Mouse (Mus musculus) naive thymus-derived CD4-positive, alpha-beta T cell, adult 2 months (primary cell): Measurements from ENCODE around the gene Gpr55.

ENCODE experiments used
- DNase-seq: peaks from one replicate; pipeline ENCODE4 v3.0.0-alpha.2; 2011; ENCODE audit warnings: low read depth

Gene Gpr55

DNA sequence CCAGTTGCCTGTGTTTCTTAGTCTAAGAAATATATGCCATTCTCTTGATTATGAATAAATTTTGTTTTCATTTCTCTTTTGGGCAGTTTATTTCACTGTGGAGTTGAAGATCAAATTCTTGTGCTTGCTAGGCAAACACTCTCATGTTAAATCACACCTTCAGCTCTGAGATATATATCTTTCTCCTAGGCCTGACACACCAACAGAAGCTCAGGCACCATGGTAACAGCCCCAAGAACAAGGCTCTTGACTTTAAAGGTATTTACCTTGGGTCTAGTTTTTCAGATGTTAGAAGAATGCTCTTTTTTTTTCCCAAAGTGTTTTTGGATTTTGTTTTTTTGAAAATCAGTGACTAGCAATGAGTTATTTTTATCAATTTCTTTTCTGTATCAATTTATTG is 44.9 kb downstream of the Gpr55 start:
- no peak for DNase-seq

- no peak for DNase-seq
Measured at GRCm38 (mm10) chr1:85913078-85913755, 47.6 kb downstream of the Gpr55 start.

DNA sequence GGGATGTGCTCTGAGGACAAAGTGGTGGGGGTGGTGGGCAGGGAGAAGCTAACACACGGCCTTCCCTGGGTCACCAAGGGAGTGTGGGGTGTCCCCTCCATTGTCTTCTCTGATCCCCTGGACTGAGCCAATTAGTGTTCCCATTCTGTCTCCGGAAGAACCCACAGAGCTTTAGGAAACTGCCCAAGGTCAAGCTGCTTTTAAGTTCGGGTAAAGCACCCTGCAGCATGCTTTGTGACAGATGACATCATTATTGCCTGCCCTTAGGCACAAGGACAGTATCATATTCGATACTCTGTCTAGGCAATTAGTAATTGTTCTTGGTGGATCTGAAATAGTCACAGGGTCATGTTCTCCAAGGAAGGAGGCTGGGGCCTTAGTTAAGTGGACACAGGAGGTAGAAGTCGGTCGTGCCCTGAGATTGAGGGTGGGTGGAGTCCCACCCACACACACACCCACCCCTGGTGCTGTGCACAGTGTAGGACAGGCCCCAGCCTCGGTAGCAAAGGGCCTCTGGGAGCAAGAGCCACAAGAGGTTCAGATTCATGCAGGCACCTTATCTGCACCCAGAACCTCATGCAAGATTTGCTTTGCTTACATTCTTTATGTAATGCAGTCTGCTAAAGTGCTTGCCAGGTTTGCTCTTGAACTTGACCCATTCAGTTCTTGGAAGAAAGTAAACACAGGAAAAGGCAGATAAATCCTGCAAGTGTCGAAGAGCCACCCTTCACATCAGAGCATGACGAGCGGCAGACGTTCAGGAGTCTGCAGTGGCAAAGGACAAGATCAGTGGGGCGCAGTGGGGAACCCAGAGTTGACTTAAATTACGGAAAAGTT is 51.8 kb downstream of the Gpr55 start:
- no peak for DNase-seq

GRCm38 (mm10) chr1:85906892-85907291 is 53.9 kb downstream of the Gpr55 start:
- no peak for DNase-seq

GRCm38 (mm10) chr1:85902108-85902561 is 58.7 kb downstream of the Gpr55 start:
- no peak for DNase-seq

DNA sequence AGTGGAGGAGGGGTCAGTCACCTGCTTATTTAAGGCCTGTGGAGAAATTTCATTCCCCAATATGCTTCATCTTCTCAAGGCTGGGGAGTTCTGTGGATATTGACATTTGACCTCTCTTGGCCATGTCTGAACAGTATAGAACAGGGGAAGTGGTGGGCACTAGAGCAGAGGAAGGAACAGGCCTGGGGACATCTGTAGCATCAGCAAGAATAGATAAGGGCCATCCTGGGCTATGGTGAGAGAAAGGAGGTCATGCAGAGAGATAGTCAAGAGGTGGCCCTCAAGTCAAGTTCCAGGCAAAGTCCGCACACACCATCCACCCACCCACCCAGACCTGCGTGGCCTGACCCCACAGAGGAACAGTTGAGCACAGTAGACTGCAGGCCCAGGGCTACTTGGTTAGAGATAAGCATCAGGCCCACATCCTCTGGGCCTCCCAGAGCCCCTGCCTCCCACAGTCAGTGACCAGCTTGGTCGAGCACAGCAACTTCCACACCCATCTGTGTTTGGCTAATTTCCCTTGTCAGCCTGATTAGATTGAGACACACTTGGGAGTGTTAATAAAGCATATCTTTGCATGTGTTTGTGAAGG is 59.2 kb downstream of the Gpr55 start:
- DNase-seq = no peak

DNA sequence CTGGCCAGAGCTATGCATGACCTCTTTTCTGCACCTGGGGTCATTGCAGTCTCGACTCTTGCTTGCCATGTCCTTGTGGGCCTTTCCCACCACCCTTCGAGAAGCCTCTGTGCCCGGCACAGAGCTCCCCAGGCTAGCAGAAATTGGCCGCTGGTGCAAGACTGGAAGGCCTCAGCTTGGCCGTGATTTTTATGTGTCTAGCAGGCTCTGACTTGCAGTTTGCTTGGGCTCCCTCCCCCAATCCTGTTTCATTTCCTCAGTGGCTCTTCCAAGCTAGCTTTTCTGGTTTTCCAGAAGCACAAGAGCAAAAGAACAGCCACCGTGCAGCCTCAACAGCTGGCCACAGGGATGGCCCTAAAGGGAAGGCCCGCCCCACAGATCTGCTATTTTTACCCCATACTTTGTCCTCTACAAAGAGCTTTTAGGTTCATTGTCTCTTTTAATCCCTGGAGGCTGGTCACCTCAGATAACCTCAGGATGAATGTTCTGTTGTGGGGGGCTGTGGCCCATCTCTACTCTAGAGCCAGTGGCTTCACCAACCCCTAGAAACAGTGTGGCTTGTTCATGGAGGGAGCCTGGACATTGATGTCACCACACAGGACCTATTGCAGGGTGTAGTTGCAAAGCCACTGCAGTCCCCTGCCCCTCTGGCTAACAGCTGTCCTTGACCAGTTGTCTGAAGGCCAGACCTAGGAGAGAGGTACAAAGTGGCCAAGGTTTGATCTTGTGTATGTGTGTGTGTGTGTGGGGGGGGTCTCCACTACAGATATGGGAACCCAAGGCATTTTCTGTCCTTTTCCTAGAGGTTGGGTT is 60.1 kb downstream of the Gpr55 start:
- no peak for DNase-seq

DNA sequence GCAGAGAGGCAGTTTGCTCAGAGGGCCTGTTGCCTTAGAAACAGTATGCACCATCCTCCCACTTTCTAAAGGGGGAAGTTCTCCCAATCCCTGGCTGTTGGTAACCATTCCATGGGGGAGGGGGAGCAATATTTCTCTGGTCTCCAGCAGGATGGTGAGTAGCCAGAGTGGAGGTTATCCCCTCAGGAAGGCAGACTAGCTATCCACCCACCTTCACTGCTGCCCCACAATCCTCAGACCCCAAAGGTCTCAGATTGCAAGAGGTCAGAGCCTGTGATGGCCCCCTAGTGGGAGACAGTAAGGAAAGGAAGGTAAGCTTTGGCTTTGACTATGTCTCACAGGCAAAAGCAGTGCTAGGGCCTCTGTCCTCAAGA is 61.4 kb downstream of the Gpr55 start:
- no peak for DNase-seq

- no peak for DNase-seq
Measured at GRCm38 (mm10) chr1:85898761-85899387, 61.9 kb downstream of the Gpr55 start.

DNA sequence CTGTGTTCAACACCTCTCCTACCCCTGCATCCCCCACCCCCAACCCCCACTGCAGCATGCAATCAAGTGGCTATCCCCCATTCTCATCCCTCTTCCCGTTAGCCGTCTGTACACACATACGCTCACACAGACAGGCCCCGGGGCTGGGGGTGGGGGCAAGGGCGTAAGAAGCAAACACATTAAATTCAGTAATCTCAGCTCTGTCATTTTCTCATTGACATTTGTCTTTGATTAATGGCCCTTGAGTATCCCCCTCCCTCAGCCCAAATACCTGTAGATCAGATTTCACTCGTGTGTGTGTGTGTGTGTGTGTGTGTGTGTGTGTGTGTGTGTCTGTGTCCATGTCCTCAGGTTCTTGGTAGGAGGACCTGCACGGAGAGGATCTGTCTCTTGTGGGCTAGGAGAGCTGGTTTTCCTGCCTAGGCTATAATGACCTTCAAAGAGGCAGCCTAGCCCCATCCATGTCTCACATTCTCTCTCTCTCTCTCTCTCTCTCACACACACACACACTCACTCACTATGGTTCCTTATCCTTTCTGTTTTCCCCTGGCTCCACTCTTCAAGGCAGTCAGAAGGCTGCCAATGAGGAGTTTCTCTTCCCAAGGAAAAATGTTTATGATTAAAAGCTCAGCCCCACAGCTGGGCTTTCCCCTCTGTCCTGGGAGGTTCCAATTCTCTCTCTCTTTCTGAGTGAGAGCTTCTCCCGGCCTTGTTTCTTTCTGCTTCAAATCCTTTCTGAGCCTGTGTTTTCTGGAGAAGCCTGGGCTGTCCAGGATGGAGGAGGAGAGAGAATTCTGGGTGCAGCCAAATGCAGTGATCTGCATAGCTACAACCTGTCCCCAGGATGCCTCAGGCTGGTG is 62.7 kb downstream of the Gpr55 start:
- no peak for DNase-seq

- peak; percentile 74 for DNase-seq
Measured at GRCm38 (mm10) chr1:85896781-85897700, 63.8 kb downstream of the Gpr55 start.

DNA sequence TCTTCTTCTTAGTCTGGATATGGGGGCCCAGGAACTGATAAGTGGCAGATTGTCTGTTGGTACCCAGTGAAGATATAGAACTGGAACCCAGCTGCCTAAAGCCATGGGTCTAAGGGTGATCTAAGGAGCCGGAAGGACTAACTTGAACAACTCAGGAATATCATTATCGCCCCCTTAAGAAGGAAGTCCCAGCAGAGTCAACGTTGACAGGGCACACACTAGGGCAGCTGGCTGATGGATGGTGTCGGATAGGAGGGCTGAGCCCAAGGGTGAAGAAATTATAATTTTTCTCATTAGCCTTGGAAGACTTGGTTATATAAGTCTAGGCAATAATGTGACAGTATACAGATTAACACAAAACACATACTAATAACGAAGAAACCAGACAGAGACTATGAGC is 64.7 kb downstream of the Gpr55 start:
- DNase-seq = no peak

DNA sequence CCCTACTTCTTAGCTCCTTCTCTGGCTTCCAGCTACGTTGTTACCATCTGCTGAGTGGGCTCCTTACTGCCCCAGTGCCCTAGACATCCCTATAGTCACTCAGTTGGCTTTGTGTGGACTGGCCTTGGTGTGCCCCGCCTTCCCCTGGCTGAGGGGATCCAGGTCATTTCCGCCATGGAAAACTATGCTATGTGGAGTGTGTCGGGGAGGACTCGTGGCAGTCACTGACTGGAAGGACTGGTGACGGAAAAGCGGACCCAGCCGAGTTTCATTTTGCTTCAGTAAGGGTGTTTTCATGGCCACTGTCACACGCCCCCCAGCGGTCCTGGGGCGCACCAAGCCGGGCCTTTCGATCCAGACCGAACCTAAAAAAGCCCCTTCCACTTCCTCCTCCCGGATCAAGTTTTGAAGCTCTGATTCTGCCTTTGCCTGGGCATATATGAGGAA is 65.4 kb downstream of the Gpr55 start:
- peak; percentile 79 for DNase-seq

- DNase-seq = no peak
Measured at GRCm38 (mm10) chr1:85894748-85895360, 66.0 kb downstream of the Gpr55 start.

GRCm38 (mm10) chr1:85894231-85894747 is 66.5 kb downstream of the Gpr55 start, which contains the start of gene Itm2c:
TSS of gene Itm2c (plus strand) at chr1:85894281.
- peak; percentile 86 for DNase-seq
